In the genomic region with DNA sequence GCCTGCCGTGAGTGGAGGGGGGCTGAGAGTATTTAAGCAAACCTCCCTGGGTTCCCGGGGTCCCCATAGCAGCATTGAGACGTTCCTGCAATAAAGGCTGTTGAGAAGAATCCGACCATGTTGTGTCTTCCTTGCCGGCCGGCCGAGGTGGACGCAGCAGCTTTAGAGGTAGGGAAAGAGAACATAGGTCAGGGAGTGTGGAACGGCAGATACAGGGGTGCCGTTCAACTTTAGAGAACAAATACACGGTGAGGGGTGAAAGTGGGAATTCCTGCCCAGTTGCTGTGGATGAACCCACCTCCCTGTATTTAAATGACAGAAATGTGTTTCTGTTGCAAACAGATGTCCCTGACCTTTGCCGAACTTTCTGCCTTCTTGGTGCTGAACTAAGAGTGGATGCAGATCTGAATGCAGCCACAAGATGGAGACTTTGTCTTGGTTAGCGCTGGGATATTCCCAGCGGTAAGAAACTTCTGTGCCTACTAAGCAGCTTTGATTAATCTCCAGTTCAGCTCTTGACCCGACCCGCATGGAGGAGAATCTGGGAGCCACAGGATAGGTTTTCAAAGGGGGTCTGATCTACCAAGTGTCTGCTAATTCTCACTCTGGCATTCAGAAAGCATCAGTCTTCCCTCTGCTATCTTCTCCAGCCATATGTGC, we compare ENCODE assay signal across 9 mouse cellular contexts. TPM values are rescaled to one million over a fixed set of nuclear protein-coding genes. Genes with fewer than 3 reads are reported as not detected.
A peak's percentile ranks its signal among the peaks of the same experiment; 100 is the strongest.
DNase-seq lines count a peak whose midpoint lies in the region; ATAC-seq lines count a peak whose summit lies in the region.
"Had no signal": no experiment of that assay in that cellular context is flagged by ENCODE, and none has a peak within 500 bp of the region (broad histone marks: within the 10 kb centered on the region; RNA-seq: fewer than 3 reads in every experiment).

No protein-coding gene starts in this region.

- no peaks in the 10 kb centered on the region for H3K9me3 ChIP-seq in hindbrain, embryonic 14.5 days (ENCODE audit: control insufficient read depth, low read length)
- H3K9me3 ChIP-seq in hindbrain, embryonic 13.5 days: no peaks in the 10 kb centered on the region
- H3K9me3 ChIP-seq in embryonic facial prominence, embryonic 14.5 days (ENCODE audit: control insufficient read depth, low read length): no peaks in the 10 kb centered on the region
- no peaks in the 10 kb centered on the region for H3K9me3 ChIP-seq in midbrain, embryonic 12.5 days
- H3K9me3 ChIP-seq: liver, embryonic 13.5 days had no signal

- no peak overlapping the region for H3K27ac ChIP-seq in hindbrain, embryonic 14.5 days
- no peak overlapping the region for H3K27ac ChIP-seq in hindbrain, embryonic 13.5 days
- H3K27ac ChIP-seq in embryonic facial prominence, embryonic 14.5 days (replicated peaks; ENCODE audit: low read depth, low read length): no peak overlapping the region
- H3K27ac ChIP-seq in midbrain, embryonic 12.5 days (replicated peaks): no peak overlapping the region
- H3K27ac ChIP-seq: liver, embryonic 13.5 days had no signal

- H3K36me3 ChIP-seq in hindbrain, embryonic 14.5 days (replicated peaks; ENCODE audit: control insufficient read depth, insufficient read depth): no peaks in the 10 kb centered on the region
- no peaks in the 10 kb centered on the region for H3K36me3 ChIP-seq in hindbrain, embryonic 13.5 days
- no peaks in the 10 kb centered on the region for H3K36me3 ChIP-seq in embryonic facial prominence, embryonic 14.5 days (ENCODE audit: control insufficient read depth, insufficient read depth, low read length)
- H3K36me3 ChIP-seq in midbrain, embryonic 12.5 days: no peaks in the 10 kb centered on the region
- H3K36me3 ChIP-seq: liver, embryonic 13.5 days had no signal

- no peak overlapping the region for H3K4me2 ChIP-seq in hindbrain, embryonic 14.5 days (replicated peaks)
- H3K4me2 ChIP-seq in hindbrain, embryonic 13.5 days: no peak overlapping the region
- H3K4me2 ChIP-seq in embryonic facial prominence, embryonic 14.5 days (ENCODE audit: low read depth, low read length): no peak overlapping the region
- H3K4me2 ChIP-seq in midbrain, embryonic 12.5 days (replicated peaks): no peak overlapping the region
- H3K4me2 ChIP-seq: liver, embryonic 13.5 days had no signal

- ATAC-seq in hindbrain, embryonic 14.5 days (ENCODE audit: low FRiP score): no peak
- no peak for ATAC-seq in hindbrain, embryonic 13.5 days (ENCODE audit: low FRiP score)
- ATAC-seq in CD4-positive, CD25-positive, alpha-beta regulatory T cell, adult 4 months: peak; percentile 67
- ATAC-seq in embryonic facial prominence, embryonic 14.5 days (ENCODE audit: low read depth): no peak
- peak; percentile 45; the same call in 1 of the 2 replicates for ATAC-seq in midbrain, embryonic 12.5 days (ENCODE audit: low FRiP score, low read depth)

- H3K4me3 ChIP-seq in hindbrain, embryonic 14.5 days (replicated peaks; ENCODE audit: low read length): no peak overlapping the region
- H3K4me3 ChIP-seq in hindbrain, embryonic 13.5 days: no peak overlapping the region
- H3K4me3 ChIP-seq in embryonic facial prominence, embryonic 14.5 days (ENCODE audit: low read depth, low read length): no peak overlapping the region
- no peak overlapping the region for H3K4me3 ChIP-seq in midbrain, embryonic 12.5 days
- H3K4me3 ChIP-seq: liver, embryonic 13.5 days had no signal

- WGBS in hindbrain, embryonic 14.5 days: 53% methylated on average over 16 of the region's 16 CpGs
- WGBS in hindbrain, embryonic 13.5 days: 53% methylated on average over 16 of the region's 16 CpGs
- 47% methylated on average over 16 of the region's 16 CpGs for WGBS in embryonic facial prominence, embryonic 14.5 days
- WGBS in midbrain, embryonic 12.5 days: 56% methylated on average over 16 of the region's 16 CpGs

- no peak overlapping the region for H3K9ac ChIP-seq in hindbrain, embryonic 14.5 days
- no peak overlapping the region for H3K9ac ChIP-seq in hindbrain, embryonic 13.5 days
- H3K9ac ChIP-seq in embryonic facial prominence, embryonic 14.5 days (ENCODE audit: low read depth, low read length): no peak overlapping the region
- no peak overlapping the region for H3K9ac ChIP-seq in midbrain, embryonic 12.5 days (replicated peaks)
- H3K9ac ChIP-seq: liver, embryonic 13.5 days had no signal

- DNase-seq in hindbrain, embryonic 14.5 days (ENCODE audit: low spot score): peak; percentile 76
- DNase-seq in adrenal gland, postnatal 14 days: peak; percentile 55
- peak; percentile 73 for DNase-seq in embryonic facial prominence, embryonic 14.5 days (ENCODE audit: low spot score)
- DNase-seq in kidney, postnatal 4 days: peak; percentile 58 to 70
- DNase-seq in thymus, postnatal 36 days: peak; percentile 19 to 28
- DNase-seq: liver, embryonic 13.5 days had no signal

- no peaks in the 10 kb centered on the region for H3K4me1 ChIP-seq in hindbrain, embryonic 14.5 days (replicated peaks; ENCODE audit: control insufficient read depth, insufficient read depth, low read length)
- H3K4me1 ChIP-seq in hindbrain, embryonic 13.5 days (replicated peaks): no peaks in the 10 kb centered on the region
- no peaks in the 10 kb centered on the region; the same call in 1 of the 2 replicates for H3K4me1 ChIP-seq in embryonic facial prominence, embryonic 14.5 days (ENCODE audit: control insufficient read depth, insufficient read depth, low read length)
- no peaks in the 10 kb centered on the region; the same call in 1 of the 2 replicates for H3K4me1 ChIP-seq in midbrain, embryonic 12.5 days
- H3K4me1 ChIP-seq: liver, embryonic 13.5 days had no signal

- no peaks in the 10 kb centered on the region for H3K27me3 ChIP-seq in hindbrain, embryonic 14.5 days (ENCODE audit: control insufficient read depth, insufficient read depth, low read length)
- H3K27me3 ChIP-seq in hindbrain, embryonic 13.5 days: no peaks in the 10 kb centered on the region
- no peaks in the 10 kb centered on the region for H3K27me3 ChIP-seq in embryonic facial prominence, embryonic 14.5 days (replicated peaks; ENCODE audit: control insufficient read depth, insufficient read depth, low read length)
- H3K27me3 ChIP-seq in midbrain, embryonic 12.5 days: no peaks in the 10 kb centered on the region
- H3K27me3 ChIP-seq: liver, embryonic 13.5 days had no signal

RNA-seq across cellular contexts. Expression of gene Tmc3, which starts 16.8 kb away (rescaled TPM):
- polyA plus RNA-seq in hindbrain, embryonic 14.5 days (2014; fragmentation: Nextera tagmentation; extraction: Ambion mirVana): 0.31 and 0.51 TPM in 2 replicates
- 0.21 and 0.39 TPM in 2 replicates for polyA plus RNA-seq in hindbrain, embryonic 13.5 days (2015; fragmentation: Nextera tagmentation; extraction: Ambion mirVana)
- under 1 TPM; 0.79 to 1.00 TPM for polyA plus RNA-seq in CD4-positive, CD25-positive, alpha-beta regulatory T cell, adult 4 months (2017; shearing (Covaris generic))
- total RNA-seq in adrenal gland, postnatal 14 days (2021): 0.30 and 0.90 TPM in 2 replicates
- 0.94 and 0.99 TPM in 2 replicates for polyA plus RNA-seq in embryonic facial prominence, embryonic 14.5 days (2014; fragmentation: Nextera tagmentation; extraction: Ambion mirVana)
- polyA plus RNA-seq in midbrain, embryonic 12.5 days (2016; fragmentation: Nextera tagmentation; extraction: Ambion mirVana): 0.31 and 0.69 TPM in 2 replicates

Comparison
In these comparisons a context has a peak if more than half of its experiments do, and no peak if none do; other contexts are left out.
1. ATAC-seq: peak in CD4-positive, CD25-positive, alpha-beta regulatory T cell, adult 4 months (single experiment) and midbrain, embryonic 12.5 days (single experiment); none in hindbrain, embryonic 14.5 days (single experiment), hindbrain, embryonic 13.5 days (single experiment) and embryonic facial prominence, embryonic 14.5 days (single experiment).
2. DNase-seq: peak in every context shown above with its lines; median percentile 76 in hindbrain, embryonic 14.5 days; 73 in embryonic facial prominence, embryonic 14.5 days; 64 in kidney, postnatal 4 days; 55 in adrenal gland, postnatal 14 days; 24 in thymus, postnatal 36 days.